Mouse (Mus musculus): ENCODE data around the gene Il10rb.
"Not testable (repeated sequence)": the region's sequence is repeated elsewhere in the genome, so short reads cannot be mapped to it uniquely, and the experiment has no call there.

Il10rb gene

DNA sequence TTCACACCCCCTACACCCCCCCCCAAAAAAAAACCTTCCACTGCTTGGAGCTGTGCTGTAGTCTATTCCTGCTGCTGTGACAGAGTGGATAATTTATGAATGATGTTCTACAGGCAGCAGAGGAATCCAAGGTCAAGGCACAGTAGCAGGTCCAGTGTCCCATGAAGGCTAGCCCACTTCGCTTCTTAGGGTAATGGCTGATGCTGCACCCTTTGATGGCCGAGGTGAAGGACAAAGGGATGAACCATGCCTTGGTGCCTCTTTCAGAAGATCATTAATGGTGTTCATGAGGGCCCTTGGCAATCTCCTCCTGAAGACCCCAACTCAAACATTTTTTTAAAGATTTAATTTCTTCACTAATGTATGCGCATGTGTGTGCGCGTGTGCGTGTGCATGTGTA lies 10.4 kb downstream of the Il10rb start:
- DNase-seq (ENCODE audit: low read depth, low spot score), result no peak

- DNase-seq (ENCODE audit: low read depth, low spot score), result no peak
Measured at GRCm38 (mm10) chr16:91416938-91417337, 11.0 kb downstream of the Il10rb start.

DNA sequence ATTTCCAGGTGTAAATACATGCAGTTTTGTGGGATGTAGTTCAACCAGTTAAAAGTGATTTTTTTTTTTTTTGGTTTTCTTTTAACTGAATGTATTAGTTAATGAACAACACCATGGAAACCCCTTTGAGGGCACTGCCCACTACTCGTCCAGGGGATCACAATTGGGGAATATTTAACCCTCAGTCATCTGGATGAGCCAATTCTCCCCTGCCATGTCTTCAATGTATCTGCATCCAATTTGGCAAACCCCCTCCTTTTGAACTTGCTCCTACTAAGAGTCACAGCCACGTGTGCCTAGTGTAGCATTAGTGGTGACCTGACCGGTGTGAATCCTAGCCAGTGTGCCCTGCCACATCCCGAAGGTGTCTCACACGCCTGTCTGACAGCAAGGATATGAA lies 12.6 kb downstream of the Il10rb start:
- DNase-seq (ENCODE audit: low read depth, low spot score), result no peak

GRCm38 (mm10) chr16:91425816-91426215 lies 19.9 kb downstream of the Il10rb start:
- DNase-seq (ENCODE audit: low read depth, low spot score), result no peak

GRCm38 (mm10) chr16:91426586-91426985 lies 20.6 kb downstream of the Il10rb start:
- DNase-seq (ENCODE audit: low read depth, low spot score), result no peak

DNA sequence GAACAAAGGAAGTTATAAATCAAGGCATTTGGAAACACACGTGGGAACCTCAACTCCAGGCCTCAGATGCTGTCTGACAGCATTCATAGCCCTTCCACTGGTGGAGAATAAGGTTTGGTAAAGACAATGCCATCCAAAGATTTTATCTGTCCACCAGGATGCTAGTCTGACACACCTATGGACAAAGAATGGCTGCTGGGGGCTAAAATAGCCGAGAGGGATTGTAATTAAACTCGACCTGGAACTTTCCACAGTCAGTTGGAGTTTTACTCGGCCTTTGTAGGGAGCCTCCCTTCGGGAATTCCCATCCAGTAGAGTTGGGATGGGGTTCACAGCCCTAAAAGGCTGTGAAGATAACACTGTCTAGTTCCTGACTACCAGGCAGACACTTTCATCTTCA lies 21.5 kb downstream of the Il10rb start:
- DNase-seq (ENCODE audit: low read depth, low spot score), result no peak

GRCm38 (mm10) chr16:91428259-91428865 lies 22.4 kb downstream of the Il10rb start:
- no peak for DNase-seq (ENCODE audit: low read depth, low spot score)

- DNase-seq (ENCODE audit: low read depth, low spot score), result no peak
Measured at GRCm38 (mm10) chr16:91432720-91433328, 26.9 kb downstream of the Il10rb start.

- no peak for DNase-seq (ENCODE audit: low read depth, low spot score)
Measured at GRCm38 (mm10) chr16:91433329-91433933, 27.5 kb downstream of the Il10rb start.

DNA sequence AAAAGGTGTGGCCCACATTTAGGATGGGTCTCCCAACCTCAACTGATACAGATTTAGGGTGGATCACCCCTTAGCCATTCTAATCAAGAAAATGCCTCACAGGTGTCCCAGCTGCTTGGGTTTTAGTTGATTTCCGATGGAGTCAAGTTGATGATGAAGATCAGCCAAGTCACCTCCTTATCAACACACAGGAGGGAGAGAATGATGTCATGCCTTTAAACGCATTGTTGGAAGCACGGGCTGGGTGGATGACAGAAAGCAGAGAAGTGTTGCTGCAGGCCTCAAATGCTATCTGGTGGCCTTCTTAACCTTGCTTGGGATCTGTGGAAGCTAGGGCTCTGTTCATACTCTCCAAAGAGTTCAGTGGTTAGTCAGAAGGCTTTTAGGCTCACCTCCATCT lies 28.2 kb downstream of the Il10rb start:
- DNase-seq (ENCODE audit: low read depth, low spot score), result no peak

DNA sequence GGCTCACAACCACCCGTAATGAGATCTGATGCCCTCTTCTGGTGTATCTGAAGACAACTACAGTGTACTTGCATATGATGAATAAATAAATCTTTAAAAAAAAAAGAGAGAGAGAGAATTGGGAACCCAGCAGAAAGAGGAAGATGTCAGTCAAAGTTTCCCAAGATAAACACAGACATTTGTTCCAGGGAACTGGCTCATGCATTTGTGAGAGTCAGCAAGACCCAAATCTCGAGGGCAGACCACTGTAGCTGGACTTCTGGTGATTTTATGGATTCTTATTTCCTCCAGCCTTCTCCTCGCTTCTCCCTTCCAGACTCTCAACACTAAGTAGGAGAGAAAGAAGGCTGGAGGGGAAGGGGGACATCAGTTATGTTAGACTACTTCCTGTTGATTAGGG lies 32.1 kb downstream of the Il10rb start:
- DNase-seq (ENCODE audit: low read depth, low spot score), result no peak

DNA sequence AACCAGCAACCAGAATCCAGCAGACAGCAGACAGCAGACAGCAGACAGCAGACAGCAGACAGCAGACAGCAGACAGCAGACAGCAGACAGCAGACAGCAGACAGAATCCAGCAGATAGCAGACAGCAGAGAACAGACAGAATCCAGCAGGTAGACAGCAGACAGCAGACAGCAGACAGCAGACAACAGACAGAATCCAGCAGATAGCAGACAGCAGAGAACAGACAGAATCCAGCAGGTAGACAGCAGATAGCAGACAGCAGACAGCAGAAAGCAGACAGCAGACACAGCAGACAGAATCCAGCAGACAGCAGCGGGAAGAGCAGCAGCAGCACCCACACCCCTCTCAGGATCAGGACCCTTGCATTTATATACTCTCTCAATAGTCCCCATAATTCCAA lies 32.6 kb downstream of the Il10rb start:
- not testable (repeated sequence) for DNase-seq (ENCODE audit: low read depth, low spot score)

DNA sequence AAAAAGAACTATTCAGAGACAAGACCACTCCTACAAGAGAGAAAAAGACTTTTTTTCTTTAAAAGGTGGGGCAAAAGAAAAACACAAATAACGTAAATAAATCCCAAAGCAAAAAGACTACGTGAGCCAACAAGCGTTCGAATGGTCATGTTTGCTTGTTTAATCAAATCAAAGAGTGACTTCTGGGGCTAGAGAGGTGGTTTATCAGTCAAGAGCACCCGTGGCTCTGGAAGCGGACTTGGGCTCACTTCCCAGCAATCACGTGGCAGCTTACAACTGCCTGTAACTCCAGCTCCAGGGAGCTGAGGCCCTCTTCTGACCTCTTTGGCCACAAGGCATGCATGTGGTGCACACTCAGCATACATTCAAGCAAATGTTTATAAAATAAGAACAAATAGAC lies 35.4 kb downstream of the Il10rb start:
- DNase-seq (ENCODE audit: low read depth, low spot score), result peak; percentile 95

DNA sequence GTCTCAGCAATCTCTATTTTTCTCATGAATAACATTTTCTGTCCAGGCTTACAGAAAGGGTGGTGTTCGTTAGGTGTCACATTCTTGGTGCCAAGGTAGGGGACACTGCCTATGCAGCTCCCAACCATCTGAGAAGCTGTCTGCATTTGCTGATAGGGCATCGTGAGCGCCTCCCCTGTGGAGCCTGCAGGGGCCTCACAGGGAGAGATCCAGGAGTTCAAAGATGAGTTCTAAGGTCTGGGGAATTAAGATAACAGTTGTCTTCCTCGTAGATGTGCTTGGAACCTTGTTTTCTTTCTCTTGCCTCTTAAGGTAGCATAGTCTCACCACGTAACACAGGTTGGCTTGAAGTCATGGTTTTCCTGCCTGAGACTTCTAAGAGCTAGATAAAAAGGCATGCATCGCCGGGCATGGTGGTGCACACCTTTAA lies 35.9 kb downstream of the Il10rb start:
- DNase-seq (ENCODE audit: low read depth, low spot score), result peak; percentile 91

- DNase-seq (ENCODE audit: low read depth, low spot score), result peak; percentile 63
Measured at GRCm38 (mm10) chr16:91442446-91442845, 36.5 kb downstream of the Il10rb start.

GRCm38 (mm10) chr16:91443211-91443611 lies 37.2 kb downstream of the Il10rb start:
- DNase-seq (ENCODE audit: low read depth, low spot score), result no peak

GRCm38 (mm10) chr16:91444847-91445246 lies 38.9 kb downstream of the Il10rb start:
- DNase-seq (ENCODE audit: low read depth, low spot score), result no peak

- no peak for DNase-seq (ENCODE audit: low read depth, low spot score)
Measured at GRCm38 (mm10) chr16:91445566-91445965, 39.6 kb downstream of the Il10rb start.

- DNase-seq (ENCODE audit: low read depth, low spot score), result no peak
Measured at GRCm38 (mm10) chr16:91446778-91447511, 41.0 kb downstream of the Il10rb start.

DNA sequence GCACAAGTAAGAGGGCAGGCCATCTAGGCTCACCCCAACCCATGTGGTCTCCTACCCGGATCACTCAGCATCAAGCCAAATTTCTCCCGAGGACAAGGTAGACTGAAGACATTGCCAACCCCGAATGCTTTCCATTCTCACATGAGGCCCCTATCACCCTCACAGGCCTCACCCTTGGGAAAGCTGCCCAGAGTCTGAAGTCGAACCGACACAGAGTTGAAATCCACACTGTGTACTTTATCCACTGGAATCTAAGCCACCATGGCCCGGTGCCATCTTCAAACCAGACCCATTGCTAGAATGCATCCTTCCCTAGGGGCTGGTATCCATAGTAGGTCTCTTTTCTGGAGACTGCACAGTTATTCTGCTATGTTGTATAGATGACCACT lies 41.5 kb downstream of the Il10rb start:
- DNase-seq (ENCODE audit: low read depth, low spot score), result no peak

DNA sequence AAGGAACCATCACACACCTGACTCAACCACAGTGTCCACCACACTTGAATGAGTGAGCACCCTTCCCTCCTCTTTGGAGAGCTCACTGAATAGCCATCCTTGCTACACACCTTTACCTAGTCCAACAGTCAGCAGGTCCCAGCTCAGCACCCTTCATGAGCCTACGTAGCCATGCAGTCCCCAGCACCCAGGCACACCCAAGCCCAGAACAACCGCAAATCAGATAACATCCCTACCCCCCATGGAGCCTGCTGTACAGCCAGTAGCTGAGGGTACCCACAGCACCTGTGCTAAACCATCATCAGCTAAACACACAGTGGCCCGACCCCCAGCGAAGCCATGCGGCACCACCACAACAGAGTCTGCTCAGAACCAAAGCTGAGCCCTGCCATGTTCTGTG lies 42.1 kb downstream of the Il10rb start:
- no peak for DNase-seq (ENCODE audit: low read depth, low spot score)

DNA sequence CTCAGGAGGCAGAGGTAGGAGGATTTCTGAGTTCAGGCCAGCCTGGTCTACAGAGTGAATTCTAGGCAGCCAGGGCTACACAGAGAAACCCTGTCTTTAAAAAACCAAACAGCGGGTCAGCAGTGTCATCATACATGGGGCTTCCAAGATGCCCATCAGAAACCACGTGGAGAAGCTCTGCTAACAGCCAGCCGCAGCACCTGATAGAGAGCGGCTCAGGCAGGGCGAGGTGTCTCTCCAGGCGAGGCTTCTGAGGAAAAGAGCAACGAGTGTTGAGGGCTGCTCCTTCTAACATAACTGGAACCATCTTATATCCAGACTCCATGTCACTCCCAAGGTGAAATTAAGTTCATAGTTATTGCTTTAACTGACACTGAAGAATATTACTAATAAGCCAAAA lies 42.9 kb downstream of the Il10rb start:
- no peak for DNase-seq (ENCODE audit: low read depth, low spot score)

All from c-Kit-negative CD71-positive TER-119-positive erythroid progenitor cells, embryonic 14.5 days (primary cell).